Mouse (Mus musculus): ENCODE measurements around the gene Arhgap15.

DNA sequence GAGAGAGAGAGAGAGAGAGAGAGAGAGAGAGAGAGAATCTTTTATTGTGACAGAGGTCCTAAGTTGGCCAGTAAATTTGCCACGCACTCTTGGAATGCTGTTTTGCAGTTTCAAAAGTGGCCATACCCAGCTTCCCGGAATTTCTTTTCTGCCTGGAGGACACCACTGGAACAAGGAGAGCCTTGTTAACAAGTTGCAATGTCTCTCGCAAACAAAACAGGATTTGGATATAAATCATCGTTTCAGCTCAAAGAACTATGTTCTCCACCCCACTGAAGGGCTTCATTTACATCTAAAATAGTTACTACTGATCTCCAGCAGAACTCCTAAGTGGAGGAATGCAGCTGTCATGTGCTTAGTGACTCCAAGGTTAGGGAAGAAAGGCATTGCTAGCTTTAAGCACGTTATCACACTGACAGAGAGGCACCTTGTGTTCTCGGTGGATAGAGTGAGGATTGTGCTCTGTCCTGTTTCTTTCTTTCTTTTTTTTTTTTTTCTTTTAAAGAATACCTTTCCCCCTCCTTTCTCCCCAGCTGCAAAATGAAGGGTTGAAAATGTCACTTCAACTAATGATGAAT is 473.6 kb downstream of the Arhgap15 start:
- TF ChIP-seq POLR2A (IDR thresholded peaks at IDR 0.05; ENCODE audit: low read depth, low read length): no peak
- no peak for TF ChIP-seq CTCF (IDR thresholded peaks at IDR 0.05; ENCODE audit: extremely low read depth, insufficient read depth, insufficient read length, insufficient replicate concordance)
